Mouse (Mus musculus) mammary gland, adult 2 months (tissue): ENCODE results near the gene Scube1. TPM values are rescaled to one million over a fixed set of nuclear protein-coding genes. Genes with fewer than 3 reads are reported as not detected.

Experiments
- polyA plus RNA-seq: library from polyadenylated mRNA; depleted of rRNA; stranded (reverse); fragments of >200 nt; gene quantifications from 2 replicates; pipeline ENCODE4 v1.2.3, GENCODE M21; 2012; ENCODE audit warnings: low replicate concordance; rRNA removed

Gene Scube1
- polyA plus RNA-seq: 3.3 and 4.4 TPM in 2 replicates

DNA sequence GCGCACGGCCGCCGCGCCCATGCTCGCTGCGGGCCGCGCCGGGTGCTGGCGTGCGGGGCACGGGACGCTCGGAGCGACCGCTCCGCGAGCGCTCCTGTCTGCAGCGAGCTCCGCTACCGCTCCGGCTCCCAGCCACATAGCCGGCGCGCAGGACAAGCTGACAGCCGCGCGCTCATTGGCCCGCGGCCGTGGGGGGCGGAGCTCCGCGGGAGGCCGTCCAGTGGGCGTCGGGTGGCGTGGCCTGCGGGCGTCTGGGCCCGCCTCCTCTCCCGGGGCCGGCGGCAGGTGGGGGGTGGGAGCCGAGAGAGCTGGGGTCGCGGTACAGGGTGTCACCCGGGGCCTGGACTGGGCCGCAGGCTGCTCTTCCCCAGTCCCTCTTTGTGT is at the start of gene Scube1:
Gene Scube1 (minus strand): TSS at position 136 of the 384 bp plus-strand sequence.

DNA sequence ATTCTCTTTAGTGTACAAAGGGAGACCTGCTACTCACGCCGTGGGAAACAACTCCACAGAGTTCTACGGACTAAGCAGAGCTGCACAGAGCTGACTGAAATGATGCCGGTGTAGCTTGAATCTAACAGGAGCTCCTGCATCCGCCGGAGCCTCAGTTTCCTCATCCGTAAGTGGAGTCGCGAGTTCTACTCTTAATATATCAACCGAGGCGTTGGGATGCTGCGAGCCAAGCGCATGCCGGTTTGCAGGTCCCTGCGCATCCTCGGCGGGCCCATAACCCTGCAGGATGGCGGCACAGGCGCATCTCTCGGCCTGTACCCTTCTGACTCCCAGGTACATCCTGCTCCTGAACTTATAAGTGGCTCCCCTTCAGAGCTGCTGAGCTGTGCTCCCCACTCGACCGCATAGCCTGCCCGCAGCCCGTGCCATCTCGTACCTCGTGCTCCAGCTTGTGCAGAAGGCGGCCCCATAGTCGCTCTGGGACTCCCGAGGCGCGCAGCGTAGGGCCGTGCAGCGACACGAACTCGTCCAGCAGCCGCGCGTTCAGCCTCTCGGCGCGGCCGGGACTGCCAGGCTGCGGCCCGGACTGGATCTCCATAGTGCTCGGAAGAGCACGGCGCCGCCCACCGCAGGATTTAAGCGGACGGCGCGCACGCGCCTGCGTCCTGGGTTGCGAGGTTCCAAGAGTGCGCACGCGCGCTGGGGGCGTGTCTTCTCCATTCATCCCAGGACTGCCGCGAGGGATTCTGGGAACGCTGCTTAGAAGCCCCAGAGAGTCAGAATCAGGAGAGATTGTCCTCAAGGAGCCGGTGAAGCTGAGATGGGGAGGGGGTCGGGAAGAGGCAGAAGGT is 130.1 kb downstream of the Scube1 start, which contains the start of gene Ttll12:
Gene Ttll12 (minus strand): TSS at position 645 of the 851 bp plus-strand sequence.

DNA sequence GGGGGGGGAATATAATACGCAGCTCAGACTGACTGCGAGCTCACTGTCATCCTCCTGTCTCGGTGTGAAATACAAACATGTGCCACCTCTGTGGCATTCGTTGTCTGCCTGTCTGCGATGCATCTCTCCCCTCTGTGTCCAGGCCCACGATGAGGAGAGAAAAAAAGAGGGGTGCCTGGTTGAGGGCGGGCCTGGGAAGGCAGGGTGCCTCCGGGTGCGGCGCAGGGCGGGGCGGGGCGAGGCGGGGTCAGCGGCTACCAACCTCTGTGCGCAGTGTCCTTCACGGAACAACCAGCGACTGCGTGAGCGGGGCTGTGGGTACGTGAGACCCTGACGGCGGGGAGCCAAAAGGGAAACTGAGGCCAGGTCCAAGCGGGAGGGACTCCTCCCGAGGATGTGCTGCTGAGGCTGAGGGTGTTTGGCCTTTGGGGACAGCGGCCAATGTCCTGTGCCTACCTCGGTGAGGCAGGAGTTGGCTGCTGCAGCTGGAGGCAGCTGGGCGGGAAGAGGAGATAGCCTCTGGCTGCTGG is 161.4 kb downstream of the Scube1 start, which contains the start of the genes Tspo and Mcat:
Gene Tspo (plus strand): TSS at position 266 of the 530 bp plus-strand sequence.
Gene Mcat (minus strand): TSS at position 461 of the 530 bp plus-strand sequence.

Other genes with a start within 250 kb of the Scube1 start
- gene Ttll1, start 214.1 kb downstream of the Scube1 start, polyA plus RNA-seq: 7.8 and 9.7 TPM in 2 replicates
- gene Bik, start 198.2 kb downstream of the Scube1 start, polyA plus RNA-seq: 16.3 and 25.3 TPM in 2 replicates
- 1,037 and 1,538 TPM in 2 replicates for gene Tspo, start 161.4 kb downstream of the Scube1 start, polyA plus RNA-seq
- gene Mcat, start 161.2 kb downstream of the Scube1 start, polyA plus RNA-seq: 34.7 and 49.8 TPM in 2 replicates
- 26.0 and 35.1 TPM in 2 replicates for gene Ttll12, start 129.9 kb downstream of the Scube1 start, polyA plus RNA-seq
- gene Mpped1, start 54.4 kb upstream of the Scube1 start, polyA plus RNA-seq: not detected in 2 replicates